Mouse (Mus musculus): ENCODE data around the gene Cyp4f18. TPM values are rescaled to one million over a fixed set of nuclear protein-coding genes. Genes with fewer than 3 reads are reported as not detected.

The Cyp4f18 gene
- polyA plus RNA-seq, 1 experiment: 0.12 TPM

Other genes with a start within 250 kb of the Cyp4f18 start
- 2.3 and 3.1 TPM in 2 replicates for gene Zfp709, start 127.6 kb downstream of the Cyp4f18 start, polyA plus RNA-seq (2012; rRNA removed)
- gene Zfp882, start 101.0 kb downstream of the Cyp4f18 start, polyA plus RNA-seq (2012; rRNA removed): 4.7 and 6.1 TPM in 2 replicates
- 20.7 and 23.1 TPM in 2 replicates for gene Zfp617, start 101.0 kb downstream of the Cyp4f18 start, polyA plus RNA-seq (2012; rRNA removed)
- gene Zfp961, start 58.6 kb downstream of the Cyp4f18 start, polyA plus RNA-seq (2012; rRNA removed): 18.0 and 18.2 TPM in 2 replicates
- not detected in 2 replicates for gene Olfr372, start 31.6 kb upstream of the Cyp4f18 start, polyA plus RNA-seq (2012; rRNA removed)
- gene Olfr373, start 73.6 kb upstream of the Cyp4f18 start, polyA plus RNA-seq (2012; rRNA removed): not detected in 2 replicates
- 0.04 and 0.06 TPM in 2 replicates for gene Olfr374, start 97.4 kb upstream of the Cyp4f18 start, polyA plus RNA-seq (2012; rRNA removed)
- 41.6 and 48.7 TPM in 2 replicates for gene Tpm4, start 125.3 kb upstream of the Cyp4f18 start, polyA plus RNA-seq (2012; rRNA removed)
- 60.6 and 63.4 TPM in 2 replicates for gene Rab8a, start 151.6 kb upstream of the Cyp4f18 start, polyA plus RNA-seq (2012; rRNA removed)
- gene Hsh2d, start 180.0 kb upstream of the Cyp4f18 start, polyA plus RNA-seq (2012; rRNA removed): 0.06 and 0.12 TPM in 2 replicates
- 0.06 and 0.21 TPM in 2 replicates for gene Cib3, start 203.2 kb upstream of the Cyp4f18 start, polyA plus RNA-seq (2012; rRNA removed)
- gene Gm11034, start 204.0 kb upstream of the Cyp4f18 start, polyA plus RNA-seq (2012; rRNA removed): not detected in 2 replicates
- 77.5 and 79.3 TPM in 2 replicates for gene Fam32a, start 210.1 kb upstream of the Cyp4f18 start, polyA plus RNA-seq (2012; rRNA removed)
- gene Ap1m1, start 230.4 kb upstream of the Cyp4f18 start, polyA plus RNA-seq (2012; rRNA removed): 111 and 115 TPM in 2 replicates